Mouse (Mus musculus): ENCODE results near the gene Bag2. TPM values are rescaled to one million over a fixed set of nuclear protein-coding genes. Genes with fewer than 3 reads are reported as not detected.

Gene Bag2
- polyA plus RNA-seq, 1 experiment from 2014 or later = 194 TPM

DNA sequence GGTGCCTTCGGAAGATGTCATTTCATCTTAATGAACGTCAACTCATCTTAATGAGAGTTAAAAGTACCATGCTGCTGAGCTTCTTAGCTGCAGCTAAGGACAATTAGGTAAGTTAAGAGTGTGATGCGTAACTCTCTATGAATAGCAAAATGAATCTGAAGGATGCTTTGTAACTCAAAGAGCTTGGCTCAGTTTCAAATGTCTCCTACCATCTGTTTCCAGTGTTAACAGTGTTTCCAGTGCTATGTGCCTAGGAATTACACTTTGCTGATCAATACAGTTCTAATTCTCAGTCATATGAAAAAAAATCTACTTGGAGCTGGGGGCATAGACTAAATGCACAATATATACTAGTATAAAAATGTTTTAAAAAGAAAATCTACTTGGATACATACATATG lies 56.4 kb downstream of the Bag2 start:
- in situ Hi-C loops (cut with MboI; ENCODE audit: low pct_unique_long_range_greater_than_20kb) = no loop called here
- ChIA-PET CTCF (interaction anchor here (0.9 to 1.2 kb wide), 3 partner anchors 10 to 41 kb away, joined by 3 read pairs; no protein-coding TSS in a partner anchor), POLR2A (no interaction called here)
- no peaks in the 10 kb centered on the region for H3K27me3 ChIP-seq
- DNase-seq (ENCODE audit: low read depth, low spot score) = no peak
- no peak for TF ChIP-seq CTCF (IDR thresholded peaks at IDR 0.05)
- no peak for ATAC-seq

DNA sequence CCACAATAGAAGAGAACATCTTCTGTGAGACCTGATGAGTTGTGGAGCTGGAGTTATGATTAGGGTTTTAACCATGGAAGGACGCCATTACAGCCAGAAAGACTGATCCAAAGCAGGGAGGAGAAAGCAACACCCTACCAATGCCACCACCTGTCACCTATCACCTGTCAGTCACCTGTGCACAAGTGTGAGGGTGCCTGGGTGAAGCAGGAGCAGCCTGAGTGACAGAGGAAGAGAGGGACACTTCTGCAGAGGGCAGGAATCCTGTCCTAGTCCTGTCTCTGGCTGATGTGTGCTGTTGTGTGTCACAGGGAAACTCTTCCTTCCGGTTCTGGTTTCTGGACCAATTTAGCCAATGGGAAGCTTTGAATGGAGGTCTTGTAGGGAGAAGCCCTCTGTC lies 61.6 kb downstream of the Bag2 start:
- ATAC-seq = no peak
- no peak for DNase-seq (ENCODE audit: low read depth, low spot score)
- in situ Hi-C loops (cut with MboI; ENCODE audit: low pct_unique_long_range_greater_than_20kb) = no loop called here
- TF ChIP-seq CTCF (IDR thresholded peaks at IDR 0.05) = no peak
- POLR2A ChIA-PET = no interaction called here
- H3K27me3 ChIP-seq = no peaks in the 10 kb centered on the region
- CTCF ChIA-PET = interaction anchor here (1.0 to 1.3 kb wide), 2 partner anchors 11 to 44 kb away, joined by 3 read pairs; no protein-coding TSS in a partner anchor

Other genes with a start within 250 kb of the Bag2 start
- 16.8 TPM for gene Prim2, start 88.0 kb downstream of the Bag2 start, polyA plus RNA-seq (2021)
- gene Rab23, start 37.9 kb downstream of the Bag2 start, polyA plus RNA-seq (2021) = 23.3 TPM
- 25.5 TPM for gene Zfp451, start 56.8 kb upstream of the Bag2 start, polyA plus RNA-seq (2021)
- 3.5 TPM for gene Bend6, start 150.0 kb upstream of the Bag2 start, polyA plus RNA-seq (2021)
- gene Dst, start 150.4 kb upstream of the Bag2 start, polyA plus RNA-seq (2021) = 176 TPM

Data from Patski (cell line).